Mouse (Mus musculus) E14TG2a.4 (cell line): ENCODE measurements around the gene Ociad1.

Experiments used
- CTCF ChIP-seq: conservative IDR thresholded peaks from 2 replicates; pipeline ENCODE4 v1.5.1; 2014; ENCODE audit warnings: low read length
- POU5F1 ChIP-seq: IDR thresholded peaks from 2 replicates; pipeline ENCODE4 v1.6.1; 2014; ENCODE audit warnings: low read length, borderline replicate concordance

GRCm38 (mm10) chr5:73319306-73319705 is 26.7 kb downstream of the Ociad1 start:
- no peak for TF ChIP-seq POU5F1
- TF ChIP-seq CTCF = no peak
